Mouse (Mus musculus) fat pad, adult 2 months (tissue): ENCODE results near the gene Them7.

Experiments used
- DNase-seq: peaks from one replicate; pipeline ENCODE4 v3.0.0-alpha.2; 2011; ENCODE audit warnings: low read depth, low spot score; ENCODE audit errors: extremely low read depth

The Them7 gene

DNA sequence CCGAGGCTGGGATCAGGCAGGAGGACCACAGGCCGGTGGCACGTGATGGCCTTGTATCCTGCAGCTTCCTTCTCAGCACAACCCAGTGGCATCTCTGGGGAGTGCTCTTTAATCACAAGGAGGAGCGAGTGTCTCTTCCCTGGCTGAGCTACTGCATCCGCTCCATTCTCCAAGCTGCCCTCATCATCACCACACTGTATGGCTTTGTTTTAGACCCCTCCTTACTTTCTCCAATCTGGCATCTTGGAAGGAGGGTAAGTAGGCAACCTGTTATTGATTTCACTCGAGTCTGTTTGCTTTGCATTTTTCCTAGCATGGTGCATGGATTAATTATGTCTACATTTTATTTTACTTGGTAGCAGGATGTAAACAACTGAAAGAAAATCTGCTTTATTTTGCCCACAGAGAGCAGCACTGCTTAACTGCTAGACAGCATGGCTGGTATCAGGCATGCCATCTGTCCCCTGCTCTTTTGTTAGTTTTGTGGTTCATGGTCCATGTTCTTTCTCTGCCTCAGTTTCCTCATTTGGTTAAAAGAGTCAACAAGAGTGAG, 79.9 kb downstream of the Them7 start:
- no peak for DNase-seq

DNA sequence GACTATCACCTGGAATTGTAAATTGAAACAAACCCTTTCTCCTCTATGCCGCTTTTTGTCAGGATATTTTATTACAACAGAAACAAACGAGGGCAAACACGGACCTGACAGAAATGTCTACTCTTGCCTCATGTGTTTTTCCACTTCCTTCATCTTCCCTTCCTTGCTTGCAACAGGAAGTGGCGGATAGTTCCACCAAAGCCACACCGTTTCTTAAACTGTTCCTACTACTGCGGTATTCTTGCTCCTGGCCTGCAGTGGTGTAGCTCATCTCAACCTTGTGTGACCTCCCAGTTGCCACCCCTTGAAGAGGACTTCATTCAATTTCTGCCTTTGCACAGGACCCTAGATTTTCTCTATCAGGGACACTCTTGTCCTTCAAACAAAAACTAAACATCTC, 81.8 kb downstream of the Them7 start:
- DNase-seq = no peak

GRCm38 (mm10) chr2:105311414-105311813, 87.3 kb downstream of the Them7 start:
- DNase-seq = no peak

DNA sequence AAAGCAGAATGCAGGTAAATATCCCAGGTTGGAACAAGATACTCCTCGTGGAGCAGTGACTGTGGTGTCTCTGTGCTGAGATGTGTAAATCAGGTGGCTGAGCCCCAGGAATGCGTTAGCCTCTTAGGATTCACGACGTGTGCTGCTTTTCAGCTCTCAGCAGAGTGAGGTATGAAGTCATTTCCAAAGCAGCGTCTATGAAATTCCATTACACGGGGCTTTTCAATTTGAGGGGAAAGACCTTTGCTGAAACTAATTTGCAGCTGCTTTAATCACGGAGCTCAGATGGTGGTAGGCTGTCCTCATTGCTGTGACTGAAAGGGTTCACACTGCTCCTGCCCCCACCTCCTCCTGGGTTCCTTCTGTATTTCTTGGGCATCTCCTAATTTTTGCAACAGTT, 87.9 kb downstream of the Them7 start:
- no peak for DNase-seq

- DNase-seq = no peak
These were observed 89.0 kb downstream of the Them7 start for GRCm38 (mm10) chr2:105313077-105313476.

GRCm38 (mm10) chr2:105317556-105318184, 93.5 kb downstream of the Them7 start:
- no peak for DNase-seq

GRCm38 (mm10) chr2:105326067-105326466, 101.9 kb downstream of the Them7 start:
- DNase-seq = no peak

- DNase-seq = no peak
These were observed 105.9 kb downstream of the Them7 start for GRCm38 (mm10) chr2:105330024-105330423.

- DNase-seq = no peak
These were observed 109.0 kb downstream of the Them7 start for GRCm38 (mm10) chr2:105333107-105333506.

DNA sequence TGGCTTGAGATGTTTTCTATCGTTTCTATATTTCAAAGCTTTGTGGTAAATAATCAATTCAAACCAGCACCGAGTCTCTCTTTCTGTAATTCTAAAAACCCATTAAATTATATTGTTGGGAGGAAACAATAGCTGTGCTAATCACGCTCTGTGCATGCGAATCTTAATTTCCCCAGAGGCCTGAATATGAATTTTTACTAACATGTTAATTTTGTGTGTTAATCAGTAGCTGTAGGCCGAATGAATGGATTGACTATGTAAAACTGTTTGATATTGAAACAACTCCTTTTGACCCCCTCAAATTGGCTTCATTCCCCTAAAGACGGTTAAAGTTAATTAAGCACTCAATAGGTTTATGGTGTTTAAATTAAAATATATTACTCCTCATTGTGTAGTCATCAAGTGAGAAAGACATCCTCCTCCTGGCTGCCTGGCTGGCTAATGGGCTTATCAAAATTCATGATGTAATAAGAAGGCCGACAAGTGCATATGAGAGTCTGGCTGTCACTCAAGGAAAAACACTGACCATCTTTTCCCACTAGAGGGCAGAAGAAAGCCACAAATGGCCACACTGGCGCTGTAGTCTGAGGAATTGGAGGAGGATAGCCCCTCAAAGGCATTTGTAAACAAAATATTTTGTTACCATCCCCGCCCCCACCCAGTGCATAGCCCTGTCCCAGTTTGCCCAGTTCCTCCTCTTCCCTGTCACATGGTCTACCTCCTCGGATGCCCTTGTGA, 110.0 kb downstream of the Them7 start:
- DNase-seq = no peak

DNA sequence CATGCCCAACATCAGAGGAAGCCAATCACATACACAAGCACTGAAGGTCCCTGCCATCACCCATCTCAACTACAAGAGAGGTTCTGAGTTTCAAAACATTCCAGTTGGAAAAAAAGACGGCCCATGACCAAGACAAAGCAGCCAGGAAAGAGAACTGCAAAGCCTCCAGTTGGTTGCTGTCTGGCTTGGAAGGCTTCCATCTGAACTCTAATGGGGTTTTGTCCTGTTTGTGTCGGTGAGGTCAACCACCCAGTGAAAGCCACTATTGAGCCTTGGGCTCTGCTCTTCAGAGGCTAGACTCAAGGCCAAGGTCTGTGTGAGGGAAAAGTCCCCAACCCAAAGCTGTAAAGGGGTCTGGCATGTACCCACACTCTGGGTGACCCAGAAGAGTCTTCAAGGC, 111.5 kb downstream of the Them7 start:
- DNase-seq = no peak

DNA sequence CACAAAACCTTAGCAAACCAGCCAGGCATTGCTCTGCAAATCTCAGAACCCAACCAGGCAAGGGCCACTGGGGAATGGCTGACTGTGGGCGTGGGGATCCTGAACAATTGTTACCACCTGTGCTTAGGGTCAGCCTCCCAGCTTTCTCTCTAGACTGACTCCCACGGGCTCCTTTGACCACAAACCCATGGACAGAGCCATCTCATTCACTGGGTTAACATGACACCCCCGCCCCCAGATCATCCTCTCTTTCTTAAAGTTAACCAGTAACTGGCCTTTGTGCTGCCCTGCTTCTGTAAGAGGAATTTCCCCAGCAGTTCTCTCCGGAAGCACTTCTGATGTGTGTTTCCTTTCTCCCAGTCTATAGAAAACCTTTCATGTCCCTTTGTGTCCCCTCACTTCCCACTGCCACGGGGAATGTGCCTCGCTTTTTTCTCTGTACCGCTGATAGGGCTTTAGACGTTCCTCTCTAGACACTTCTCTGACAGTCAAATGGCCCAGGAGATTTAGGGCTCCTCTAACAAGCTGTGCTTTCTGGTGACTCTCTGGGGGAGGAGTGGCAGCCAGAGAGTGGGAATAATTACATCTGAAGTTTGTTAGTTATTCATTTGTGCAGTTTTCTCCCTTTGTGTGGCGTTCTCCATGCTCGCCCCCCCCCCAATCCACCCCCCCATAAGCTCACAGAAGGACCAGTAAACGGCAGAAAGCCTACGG, 112.4 kb downstream of the Them7 start:
- no peak for DNase-seq

- DNase-seq = no peak
These were observed 113.2 kb downstream of the Them7 start for GRCm38 (mm10) chr2:105337171-105337875.

GRCm38 (mm10) chr2:105339993-105340392, 115.9 kb downstream of the Them7 start:
- DNase-seq = no peak

GRCm38 (mm10) chr2:105348886-105349285, 124.8 kb downstream of the Them7 start:
- no peak for DNase-seq

GRCm38 (mm10) chr2:105356791-105357190, 132.7 kb downstream of the Them7 start:
- no peak for DNase-seq

DNA sequence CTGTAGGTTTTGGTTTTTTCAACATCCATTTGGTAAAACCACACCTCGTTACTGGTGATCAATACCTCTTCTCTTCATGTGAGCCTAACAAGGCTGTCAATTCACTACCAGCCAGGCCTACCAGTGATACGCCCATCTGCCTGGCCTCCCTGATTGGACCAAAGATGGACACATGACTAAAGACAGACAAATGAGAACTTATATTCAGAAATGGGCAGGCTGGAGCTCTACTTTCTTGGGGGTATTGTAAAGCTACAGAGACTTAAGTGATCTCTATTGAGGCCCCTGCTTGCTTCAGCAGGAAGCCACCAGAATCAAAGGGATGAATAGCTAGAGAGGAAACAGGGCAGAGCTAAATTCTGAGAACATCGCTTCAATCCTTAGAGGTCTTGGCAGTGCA, 133.9 kb downstream of the Them7 start:
- no peak for DNase-seq

DNA sequence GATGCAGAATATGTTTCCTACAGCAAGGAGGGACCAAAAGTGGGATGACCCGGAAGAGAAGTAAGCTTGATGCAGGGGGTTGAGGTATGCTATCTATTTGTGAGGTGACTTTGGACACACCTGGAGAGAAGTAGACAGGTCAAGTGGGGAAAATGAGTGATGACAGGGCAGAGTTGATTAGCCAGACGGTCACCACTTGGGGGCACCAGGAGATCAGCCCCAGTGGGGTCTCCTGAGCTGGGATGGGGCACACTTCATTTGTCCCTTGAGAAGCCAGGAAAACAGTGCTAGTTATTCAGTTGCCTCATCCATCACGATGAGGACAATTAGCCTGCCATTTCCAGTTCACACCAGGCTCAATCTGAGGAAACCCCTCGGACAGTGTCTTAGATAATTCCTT, 143.5 kb downstream of the Them7 start:
- DNase-seq = no peak

GRCm38 (mm10) chr2:105370240-105370639, 146.1 kb downstream of the Them7 start:
- DNase-seq = no peak

GRCm38 (mm10) chr2:105370698-105371097, 146.6 kb downstream of the Them7 start:
- no peak for DNase-seq

- DNase-seq = no peak
These were observed 148.0 kb downstream of the Them7 start for GRCm38 (mm10) chr2:105372156-105372555.
